24 mouse cellular contexts compared by ENCODE assay signal in genomic region chr11:95352686-95353085, GRCm38 (mm10). TPM values are rescaled to one million over a fixed set of nuclear protein-coding genes. Genes with fewer than 3 reads are reported as not detected.
DNase-seq lines count a peak whose midpoint lies in the region; ATAC-seq and TF ChIP-seq lines count a peak whose summit lies in the region.
"Had no signal": no experiment of that assay in that cellular context is flagged by ENCODE, and none has a peak within 500 bp of the region (broad histone marks: within the 10 kb centered on the region; RNA-seq: fewer than 3 reads in every experiment).

No protein-coding gene starts in this region.

- TF ChIP-seq CTCF in heart, adult 2 months (IDR thresholded peaks at IDR 0.05), result peak; percentile 10; the same call in 1 of the 2 replicates
- TF ChIP-seq CTCF in lung, postnatal 0 days (IDR thresholded peaks at IDR 0.05), result 0 out of 2 replicates have a peak, but pooled peaks have one; percentile 3

- H3K36me3 ChIP-seq in heart, adult 2 months (ENCODE audit: control insufficient read depth, insufficient read depth, low read length), result no peaks in the 10 kb centered on the region
- H3K36me3 ChIP-seq in lung, postnatal 0 days (ENCODE audit: insufficient read depth, low read length), result no peaks in the 10 kb centered on the region
- no peaks in the 10 kb centered on the region; the same call in 1 of the 2 replicates for H3K36me3 ChIP-seq in intestine, embryonic 16.5 days (ENCODE audit: control insufficient read depth, insufficient read depth, low read length)
- H3K36me3 ChIP-seq: forebrain, embryonic 15.5 days had no signal

- H3K27ac ChIP-seq in heart, adult 2 months, result no peak overlapping the region
- no peak overlapping the region for H3K27ac ChIP-seq in lung, postnatal 0 days (ENCODE audit: low read length)
- no peak overlapping the region for H3K27ac ChIP-seq in intestine, embryonic 16.5 days (ENCODE audit: low read length)
- H3K27ac ChIP-seq: forebrain, embryonic 15.5 days; hindbrain, postnatal 0 days; kidney, embryonic 15.5 days; left cerebral cortex, adult 2 months; limb, embryonic 15.5 days; midbrain, embryonic 10.5 days had no signal

- H3K9me3 ChIP-seq in lung, postnatal 0 days (ENCODE audit: low read length), result no peaks in the 10 kb centered on the region
- no peaks in the 10 kb centered on the region for H3K9me3 ChIP-seq in intestine, embryonic 16.5 days (ENCODE audit: control insufficient read depth, low read length)
- H3K9me3 ChIP-seq: forebrain, embryonic 15.5 days; kidney, embryonic 15.5 days; limb, embryonic 15.5 days; midbrain, embryonic 10.5 days had no signal

- H3K79me2 ChIP-seq in heart, adult 2 months (replicated peaks; ENCODE audit: control insufficient read depth, insufficient read depth, low read length), result no peaks in the 10 kb centered on the region

- 90% methylated on average over 2 of the region's 2 CpGs for WGBS in heart, adult 2 months
- 88% methylated on average over 2 of the region's 2 CpGs for WGBS in lung, postnatal 0 days
- WGBS in intestine, embryonic 16.5 days, result 82% methylated on average over 2 of the region's 2 CpGs

- ATAC-seq in lung, postnatal 0 days, result no peak
- no peak for ATAC-seq in intestine, embryonic 16.5 days
- ATAC-seq: activated CD4-positive, CD25-positive, alpha-beta regulatory T cell, adult 4 months; forebrain, embryonic 15.5 days; hindbrain, postnatal 0 days; intestine, postnatal 0 days had no signal

- no peak for DNase-seq in heart, adult 2 months
- DNase-seq in heart, postnatal 4 days, result no peak
- no peak for DNase-seq in lung, postnatal 0 days (ENCODE audit: low spot score)
- no peak for DNase-seq in lung, postnatal 25 days (ENCODE audit: low spot score)
- DNase-seq in thymus, postnatal 4 days, result peak; percentile 45
- DNase-seq in thymus, adult 18-20 months, result no peak
- DNase-seq in yolk sac, embryonic 10.5 days (ENCODE audit: low spot score), result no peak
- DNase-seq: adrenal gland, adult 8-10 months; cerebellum, adult 18-20 months; cerebellum, postnatal 14 days; heart, postnatal 10 days; kidney, postnatal 4 days; left cerebral cortex, postnatal 4 days; right cerebral cortex, postnatal 14 days had no signal

- TF ChIP-seq POLR2A in heart, adult 2 months (IDR thresholded peaks at IDR 0.05; ENCODE audit: insufficient read depth, low read depth, low read length), result no peak

- H3K9ac ChIP-seq in heart, adult 2 months (ENCODE audit: low read depth, low read length), result no peak overlapping the region
- H3K9ac ChIP-seq in lung, postnatal 0 days (replicated peaks; ENCODE audit: low read depth), result no peak overlapping the region
- H3K9ac ChIP-seq in intestine, embryonic 16.5 days (ENCODE audit: low read depth, low read length), result no peak overlapping the region
- H3K9ac ChIP-seq: forebrain, embryonic 15.5 days; kidney, embryonic 15.5 days; limb, embryonic 15.5 days had no signal

- no peak overlapping the region for H3K4me2 ChIP-seq in lung, postnatal 0 days (replicated peaks; ENCODE audit: low read depth, low read length)
- no peak overlapping the region for H3K4me2 ChIP-seq in intestine, embryonic 16.5 days (ENCODE audit: low read depth, low read length)
- H3K4me2 ChIP-seq: forebrain, embryonic 15.5 days; heart, embryonic 11.5 days; kidney, embryonic 15.5 days; limb, embryonic 15.5 days had no signal

- TF ChIP-seq EP300 in heart, adult 2 months (IDR thresholded peaks at IDR 0.05; ENCODE audit: insufficient read depth, low read depth, low read length), result no peak
- TF ChIP-seq EP300 in lung, postnatal 0 days (IDR thresholded peaks at IDR 0.05), result no peak

- H3K27me3 ChIP-seq in heart, adult 2 months (ENCODE audit: control insufficient read depth, insufficient read depth, low read length), result no peaks in the 10 kb centered on the region
- H3K27me3 ChIP-seq in lung, postnatal 0 days (replicated peaks; ENCODE audit: insufficient read depth, low read length), result no peaks in the 10 kb centered on the region
- H3K27me3 ChIP-seq in intestine, embryonic 16.5 days (replicated peaks; ENCODE audit: control insufficient read depth, insufficient read depth, low read length), result no peaks in the 10 kb centered on the region
- H3K27me3 ChIP-seq: forebrain, embryonic 15.5 days; kidney, embryonic 15.5 days; limb, embryonic 15.5 days had no signal

- intact Hi-C loops in heart, adult 2 months (cut with DNase I), result no loop called here

- no peak overlapping the region for H3K4me3 ChIP-seq in heart, adult 2 months
- no peak overlapping the region for H3K4me3 ChIP-seq in lung, postnatal 0 days (ENCODE audit: low read depth, low read length)
- H3K4me3 ChIP-seq in intestine, embryonic 16.5 days (ENCODE audit: low read length), result no peak overlapping the region
- H3K4me3 ChIP-seq: forebrain, embryonic 15.5 days; kidney, embryonic 15.5 days; left cerebral cortex, adult 2 months; limb, embryonic 15.5 days; midbrain, embryonic 10.5 days had no signal

- peaks cover 6% of the 10 kb centered on the region for H3K4me1 ChIP-seq in heart, adult 2 months (ENCODE audit: control insufficient read depth, insufficient read depth, low read length)
- H3K4me1 ChIP-seq in lung, postnatal 0 days (ENCODE audit: insufficient read depth, low read depth, low read length), result peaks cover 10% of the 10 kb centered on the region; the same call in 1 of the 2 replicates
- H3K4me1 ChIP-seq in intestine, embryonic 16.5 days (ENCODE audit: control insufficient read depth, insufficient read depth, low read length), result peaks cover 11% of the 10 kb centered on the region; the same call in 1 of the 2 replicates
- H3K4me1 ChIP-seq: midbrain, embryonic 10.5 days had no signal

RNA-seq across cellular contexts. Expression of gene Fam117a, which starts 15.9 kb away (rescaled TPM):
- total RNA-seq in heart, adult 2 months (2021), result 1 to 10 TPM; 8.6 to 10.0 TPM
- 9.1 and 19.0 TPM in 2 replicates for polyA plus RNA-seq in heart, adult 2 months (2012; rRNA removed)
- 10 to 100 TPM in 1 of 2 experiments, 1 to 10 TPM in 1; 8.4 to 11.5 TPM for total RNA-seq in heart, postnatal 4 days (2021)
- 20.4 and 21.6 TPM in 2 replicates for polyA plus RNA-seq in lung, postnatal 0 days (2015; fragmentation: Nextera tagmentation; extraction: Ambion mirVana)
- polyA plus RNA-seq in intestine, embryonic 16.5 days (2015; fragmentation: Nextera tagmentation; extraction: Ambion mirVana), result 8.3 and 8.8 TPM in 2 replicates

RNA-seq across cellular contexts. Expression of gene Slc35b1, which starts 31.8 kb away (rescaled TPM):
- 10 to 100 TPM; 34.2 to 41.3 TPM for total RNA-seq in heart, adult 2 months (2021)
- polyA plus RNA-seq in heart, adult 2 months (2012; rRNA removed), result 47.2 and 74.2 TPM in 2 replicates
- total RNA-seq in heart, postnatal 4 days (2021), result 10 to 100 TPM; 57.1 to 60.5 TPM
- polyA plus RNA-seq in lung, postnatal 0 days (2015; fragmentation: Nextera tagmentation; extraction: Ambion mirVana), result 87.3 and 96.8 TPM in 2 replicates
- polyA plus RNA-seq in intestine, embryonic 16.5 days (2015; fragmentation: Nextera tagmentation; extraction: Ambion mirVana), result 116 and 117 TPM in 2 replicates

RNA-seq across cellular contexts. Expression of gene Kat7, which starts 42.6 kb away (rescaled TPM):
- total RNA-seq in heart, adult 2 months (2021), result 10 to 100 TPM; 25.9 to 28.6 TPM
- polyA plus RNA-seq in heart, adult 2 months (2012; rRNA removed), result 19.8 and 31.4 TPM in 2 replicates
- total RNA-seq in heart, postnatal 4 days (2021), result 10 to 100 TPM; 52.9 to 54.3 TPM
- 30.7 and 33.5 TPM in 2 replicates for polyA plus RNA-seq in lung, postnatal 0 days (2015; fragmentation: Nextera tagmentation; extraction: Ambion mirVana)
- polyA plus RNA-seq in intestine, embryonic 16.5 days (2015; fragmentation: Nextera tagmentation; extraction: Ambion mirVana), result 61.1 and 64.5 TPM in 2 replicates
